Mouse (Mus musculus): ENCODE data around the gene Ran.

Gene Ran

DNA sequence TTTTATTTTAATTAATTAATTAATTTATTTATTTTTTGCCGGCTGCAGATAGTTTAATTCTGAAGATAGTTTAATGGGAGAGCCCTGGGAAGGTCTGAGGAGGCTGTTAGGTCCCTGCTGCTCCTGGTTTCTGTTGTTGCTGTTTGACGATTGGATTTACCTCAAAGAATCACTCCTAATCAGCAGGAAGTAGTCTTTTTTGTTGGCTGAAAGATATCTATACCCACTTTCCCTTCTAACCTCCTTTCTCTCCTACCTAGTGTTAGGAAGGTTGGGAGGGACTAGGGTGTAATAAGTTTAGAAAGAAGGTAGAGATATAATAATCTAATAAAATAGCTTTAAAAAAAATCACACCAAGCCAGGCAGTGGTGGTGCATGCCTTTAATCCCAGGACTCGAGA is 4.8 kb upstream of the Ran start:
- in situ Hi-C loops (cut with MboI, MseI), result no loop called here

DNA sequence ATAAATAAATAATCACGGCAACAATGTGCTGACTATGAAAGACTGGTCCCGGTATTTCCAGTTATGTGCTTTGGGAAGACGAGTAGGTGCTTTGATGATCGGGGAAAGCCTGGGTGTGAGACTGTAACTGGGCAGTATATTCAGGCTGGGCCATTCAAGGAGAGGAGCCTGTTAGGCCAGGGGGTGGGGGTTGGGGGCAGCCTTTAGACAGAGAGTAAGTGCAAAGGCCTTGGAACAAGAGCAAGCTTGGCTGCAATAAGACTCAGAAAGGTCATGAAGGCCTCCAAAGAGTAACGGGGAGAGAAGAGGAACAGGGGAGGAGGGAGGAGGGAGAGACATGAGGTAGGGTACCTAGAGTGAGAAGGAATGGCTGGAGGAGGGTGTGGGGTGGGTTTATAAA is 4.3 kb upstream of the Ran start:
- in situ Hi-C loops (cut with MboI, MseI), result no loop called here

DNA sequence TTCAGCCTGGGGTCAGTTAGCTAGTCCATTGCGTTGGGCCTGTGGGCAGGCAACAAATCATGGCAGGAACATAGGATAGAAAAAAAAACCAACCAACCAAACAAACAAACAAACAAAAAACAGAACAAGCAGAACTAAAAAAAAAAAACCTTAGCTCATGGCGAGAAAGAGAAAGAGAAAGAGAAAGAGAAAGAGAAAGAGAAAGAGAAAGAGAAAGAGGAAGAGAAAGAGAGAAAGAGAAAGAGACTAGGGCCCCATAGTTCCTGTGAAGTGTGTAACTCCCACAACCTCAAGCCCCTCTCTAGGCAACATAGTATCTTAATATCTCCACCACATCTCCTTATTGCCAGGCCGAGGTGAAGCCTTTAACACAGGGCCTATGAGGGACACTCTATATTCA is 3.5 kb upstream of the Ran start:
- in situ Hi-C loops (cut with MboI, MseI), result no loop called here

DNA sequence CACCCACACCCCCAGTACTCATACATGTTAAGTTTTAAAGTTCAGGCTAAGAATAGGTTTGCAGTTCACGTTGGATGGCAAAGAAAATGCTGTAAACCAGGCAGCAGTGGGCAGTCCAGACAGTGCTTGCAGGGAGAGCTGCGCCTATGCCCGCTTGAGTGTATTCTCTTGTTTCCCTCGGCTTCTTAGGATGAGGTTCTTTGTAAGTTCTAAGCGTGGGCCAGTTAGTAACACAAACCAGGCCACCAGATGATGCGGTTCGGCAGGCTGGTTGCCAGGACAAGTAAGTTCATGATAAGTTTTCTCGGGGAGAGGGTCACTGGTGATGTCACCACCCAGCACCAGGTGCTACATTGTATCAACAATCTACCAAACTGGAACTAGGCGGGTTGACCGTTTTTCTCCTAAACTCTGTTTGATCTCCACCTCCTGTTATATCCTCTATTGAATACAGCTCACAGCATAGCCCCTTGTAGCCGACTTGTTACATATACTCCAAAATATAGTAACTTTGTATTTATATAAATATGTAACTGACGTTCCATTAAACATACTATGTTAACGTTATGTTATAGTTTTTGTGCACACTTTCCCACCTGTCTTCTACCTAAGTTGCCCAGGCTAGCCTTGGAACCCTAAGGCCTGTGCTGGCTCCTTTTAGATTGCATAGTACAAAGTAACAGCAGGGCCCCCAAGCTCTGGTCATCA is 933 bp upstream of the Ran start:
- in situ Hi-C loops (cut with MboI, MseI), result no loop called here

DNA sequence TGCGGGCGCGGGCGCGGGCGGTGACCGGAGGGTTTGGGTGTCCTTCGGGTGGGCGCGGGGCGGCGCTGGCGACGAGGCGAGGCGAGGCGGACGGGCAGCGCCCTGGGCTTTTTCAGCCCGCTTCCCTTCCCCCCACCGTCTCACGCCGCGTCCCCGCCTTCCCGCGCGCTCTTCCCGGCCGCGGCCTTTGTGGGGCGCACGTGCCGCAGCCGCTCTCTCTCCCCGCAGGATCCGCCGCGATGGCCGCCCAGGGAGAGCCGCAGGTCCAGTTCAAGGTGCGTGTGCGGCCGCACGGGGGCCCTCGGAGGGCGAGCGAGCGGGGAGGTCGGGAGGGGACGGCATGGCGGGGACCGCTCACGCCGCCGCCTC is 415 bp downstream of the Ran start:
- in situ Hi-C loops (cut with MboI, MseI), result loop anchor here (10.0 kb wide), 2 partner anchors 565 to 765 kb away; partner anchors contain the start of genes Mmp17 and Psph

DNA sequence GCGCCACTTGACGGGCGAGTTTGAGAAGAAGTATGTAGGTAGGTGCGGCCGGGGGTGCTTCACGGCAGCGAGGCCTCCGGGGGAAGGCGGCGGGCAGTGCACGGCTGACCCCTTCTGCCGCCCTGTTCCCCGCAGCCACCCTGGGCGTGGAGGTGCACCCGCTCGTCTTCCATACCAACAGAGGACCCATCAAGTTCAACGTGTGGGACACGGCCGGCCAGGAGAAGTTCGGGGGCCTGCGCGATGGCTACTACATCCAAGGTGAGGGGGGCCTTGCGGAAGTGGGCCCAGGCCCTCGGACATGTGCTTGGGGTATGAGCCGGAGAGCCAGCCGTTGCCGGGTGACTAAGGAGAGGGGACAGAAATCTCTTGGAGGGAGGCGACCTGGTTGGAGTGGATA is 862 bp downstream of the Ran start:
- in situ Hi-C loops (cut with MboI, MseI), result loop anchor here (10.0 kb wide), 2 partner anchors 564 to 764 kb away; partner anchors contain the start of genes Mmp17 and Psph

DNA sequence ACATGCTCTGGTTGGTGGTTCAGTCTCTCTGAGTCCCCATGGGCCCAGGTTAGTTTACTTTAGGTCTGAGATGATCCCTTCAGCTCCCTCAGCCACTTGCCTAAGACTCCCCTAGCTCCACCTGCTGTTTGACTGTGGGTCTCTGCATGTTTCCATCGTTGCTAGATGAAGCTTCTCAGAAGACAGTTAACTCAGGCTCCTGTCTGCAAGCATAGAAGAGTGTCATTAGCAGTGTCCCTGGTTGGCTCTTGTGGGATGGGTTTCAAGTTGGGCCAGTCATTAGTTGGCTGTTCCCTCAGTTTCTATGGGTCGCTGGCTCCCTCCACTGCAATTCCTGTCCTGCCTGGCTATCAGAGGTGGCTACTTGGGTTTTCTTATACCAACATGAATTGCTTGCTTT is 5.2 kb downstream of the Ran start:
- in situ Hi-C loops (cut with MboI, MseI), result loop anchor here (10.0 kb wide), 2 partner anchors 560 to 760 kb away; partner anchors contain the start of genes Mmp17 and Psph

DNA sequence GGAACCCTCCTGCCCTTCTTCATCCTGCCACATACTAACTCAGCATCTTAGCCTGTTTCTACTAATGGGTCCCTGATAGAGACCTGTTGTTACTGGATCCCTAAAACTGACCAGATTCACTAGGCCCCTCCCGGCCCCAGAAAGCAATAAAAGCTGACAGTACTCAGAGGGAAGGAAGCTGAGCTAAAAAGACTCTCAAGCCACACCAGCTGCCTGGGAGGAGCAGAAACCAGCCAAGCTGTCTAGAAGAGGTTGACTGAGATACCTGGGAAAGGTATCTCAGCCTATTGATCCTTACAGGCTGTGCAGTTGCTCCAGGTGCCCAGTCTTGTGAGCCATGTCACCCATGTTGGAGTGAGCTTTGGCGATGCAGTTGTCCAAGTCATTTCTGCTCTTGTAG is 5.9 kb downstream of the Ran start:
- in situ Hi-C loops (cut with MboI, MseI), result loop anchor here (10.0 kb wide), 2 partner anchors 559 to 759 kb away; partner anchors contain the start of genes Mmp17 and Psph

DNA sequence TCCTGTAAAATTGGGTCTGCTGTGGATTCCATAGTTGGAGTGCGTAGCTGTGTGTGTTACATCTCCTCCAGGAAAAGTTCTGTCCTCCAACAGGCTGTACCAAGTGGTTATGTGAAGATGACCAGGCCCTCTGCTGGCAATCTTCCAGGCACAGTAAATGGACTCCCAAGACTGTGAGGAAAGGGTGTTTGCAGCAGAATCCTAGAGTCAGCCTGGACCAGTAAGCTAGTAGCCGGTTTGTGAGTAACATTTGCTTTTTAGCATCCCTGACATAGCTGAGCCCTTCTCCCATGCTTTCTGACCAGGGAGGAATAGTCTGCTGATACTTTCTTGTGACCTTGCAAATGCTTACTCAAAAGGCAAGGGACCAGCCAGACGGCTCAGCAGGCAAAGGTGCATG is 6.3 kb downstream of the Ran start:
- in situ Hi-C loops (cut with MboI, MseI), result loop anchor here (10.0 kb wide), 2 partner anchors 559 to 759 kb away; partner anchors contain the start of genes Mmp17 and Psph

DNA sequence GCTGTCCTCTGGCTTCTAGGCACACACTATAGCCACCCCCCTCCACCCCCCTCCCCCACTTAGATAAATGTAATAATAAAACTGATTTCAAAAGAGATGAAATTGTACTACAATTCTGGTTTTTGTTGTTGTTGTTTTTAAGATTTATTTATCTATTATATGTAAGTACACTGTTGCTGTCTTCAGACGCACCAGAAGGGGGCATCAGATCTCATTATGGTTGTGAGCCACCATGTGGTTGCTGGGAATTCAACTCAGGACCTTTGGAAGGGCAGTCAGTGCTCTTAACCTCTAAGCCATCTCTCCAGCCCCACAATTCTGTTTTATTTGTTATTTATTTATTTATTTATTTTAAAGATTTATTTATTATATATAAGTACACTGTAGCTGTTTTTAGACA is 6.8 kb downstream of the Ran start:
- in situ Hi-C loops (cut with MboI, MseI), result loop anchor here (10.0 kb wide), 2 partner anchors 558 to 758 kb away; partner anchors contain the start of genes Mmp17 and Psph

DNA sequence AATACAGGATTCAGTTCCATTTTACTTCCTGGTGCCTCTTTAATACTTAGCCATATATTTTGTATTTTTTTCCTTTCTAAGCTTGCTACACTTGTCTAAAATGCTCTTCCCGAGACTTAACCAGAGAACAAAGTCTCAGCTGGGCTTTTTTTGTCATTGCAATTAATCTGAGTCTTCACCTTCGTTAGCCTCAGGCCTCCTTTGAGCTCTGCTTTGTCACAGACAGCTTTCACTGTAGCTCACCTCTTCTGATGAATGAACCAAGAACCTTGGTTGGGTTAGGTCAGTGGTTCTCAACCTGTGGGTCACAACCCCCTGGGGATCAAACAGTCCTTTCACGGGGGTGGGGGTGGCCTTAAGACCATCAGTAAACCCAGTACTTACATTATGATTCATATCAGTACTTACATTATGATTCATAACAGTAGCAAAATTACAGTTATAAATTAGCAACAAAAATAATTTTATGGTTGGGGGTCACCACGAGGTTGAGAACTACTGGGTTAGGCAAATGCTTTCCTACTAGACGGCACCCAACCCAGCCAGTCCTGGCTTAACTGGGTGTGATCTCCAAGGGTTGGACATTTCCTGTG is 9.4 kb downstream of the Ran start:
- in situ Hi-C loops (cut with MboI, MseI), result loop anchor here (10.0 kb wide), 2 partner anchors 556 to 756 kb away; partner anchors contain the start of genes Mmp17 and Psph

DNA sequence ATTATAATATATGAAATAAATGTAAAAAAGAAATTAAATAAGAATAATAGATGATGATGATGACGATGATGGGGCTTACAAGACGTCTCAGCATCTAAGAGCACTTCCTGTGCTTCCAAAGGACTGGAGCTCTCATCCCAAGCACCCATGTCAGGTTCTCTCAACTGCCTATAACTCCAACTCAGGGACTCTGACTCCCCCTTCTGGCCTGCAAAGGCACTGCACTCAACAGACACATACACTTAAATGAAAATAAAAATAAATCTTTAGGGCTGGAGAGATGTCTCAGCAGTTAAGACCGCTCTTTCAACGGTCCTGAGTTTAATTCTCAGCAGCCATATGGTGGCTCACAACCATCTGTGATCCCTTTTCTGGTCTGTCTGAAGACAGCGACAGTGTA is 16.8 kb downstream of the Ran start:
- in situ Hi-C loops (cut with MboI, MseI), result no loop called here

DNA sequence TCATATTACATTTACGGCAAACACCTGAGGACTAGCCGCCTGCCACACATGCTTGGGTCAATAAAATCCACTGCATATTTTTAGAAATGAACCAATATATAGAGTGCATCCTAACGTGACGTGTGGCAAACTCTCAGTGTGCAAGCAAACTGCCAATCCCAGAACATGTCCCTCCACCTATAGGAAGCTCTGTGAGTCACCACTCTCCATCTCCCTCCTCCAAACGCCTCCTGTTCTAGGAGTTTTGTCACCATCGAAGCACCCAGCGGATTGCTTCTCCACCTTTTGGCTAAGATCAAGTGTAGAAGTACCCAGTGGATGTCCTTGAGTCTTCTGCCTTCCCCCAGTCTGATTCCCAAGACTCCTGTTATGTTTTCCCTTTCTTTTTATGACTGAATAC is 17.9 kb downstream of the Ran start:
- in situ Hi-C loops (cut with MboI, MseI), result no loop called here

DNA sequence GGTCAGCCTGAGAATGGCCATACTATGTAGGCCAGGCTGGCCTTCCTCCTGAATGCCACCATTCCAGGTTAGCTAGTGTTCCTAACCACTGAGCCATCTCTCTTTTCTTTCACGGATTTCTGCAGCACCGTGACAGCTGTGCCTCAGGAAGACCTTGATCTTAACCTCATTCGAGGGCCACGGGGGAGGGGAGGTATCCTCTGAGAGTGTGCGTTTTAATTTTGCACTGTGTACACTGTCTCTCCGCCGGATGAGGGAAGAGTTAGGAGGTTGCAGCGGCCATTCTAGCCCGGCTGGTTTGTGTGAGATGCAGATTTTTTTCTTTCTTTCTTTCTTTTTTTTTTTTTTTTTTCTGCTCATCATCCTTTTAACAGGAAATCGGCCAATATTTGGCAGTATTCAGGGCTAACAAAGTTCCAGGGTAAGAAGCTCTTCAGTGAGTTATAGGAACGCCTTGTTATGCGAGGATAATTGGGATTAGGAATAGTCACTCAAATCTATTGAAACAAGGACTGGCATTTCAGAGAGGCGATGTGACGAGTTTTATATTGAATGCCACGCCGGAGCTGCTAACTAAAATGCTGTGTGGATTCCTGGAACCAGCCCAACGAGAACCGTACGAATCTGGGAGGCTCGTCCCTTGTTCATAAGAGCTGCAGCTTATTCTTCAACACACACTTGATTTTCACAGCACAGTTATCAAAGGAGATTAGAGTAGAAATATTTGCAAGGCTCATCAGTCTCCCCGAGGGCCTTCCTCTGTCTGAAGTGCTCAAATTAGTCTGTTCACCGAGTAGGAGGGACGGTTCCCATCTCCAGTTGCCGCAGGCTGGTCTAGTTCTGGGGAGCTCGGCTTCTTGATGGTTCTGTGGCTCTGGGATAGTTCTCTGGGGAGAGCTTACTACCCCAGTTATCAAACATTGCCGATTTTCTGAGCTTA is 26.0 kb downstream of the Ran start:
- in situ Hi-C loops (cut with MboI, MseI), result no loop called here

DNA sequence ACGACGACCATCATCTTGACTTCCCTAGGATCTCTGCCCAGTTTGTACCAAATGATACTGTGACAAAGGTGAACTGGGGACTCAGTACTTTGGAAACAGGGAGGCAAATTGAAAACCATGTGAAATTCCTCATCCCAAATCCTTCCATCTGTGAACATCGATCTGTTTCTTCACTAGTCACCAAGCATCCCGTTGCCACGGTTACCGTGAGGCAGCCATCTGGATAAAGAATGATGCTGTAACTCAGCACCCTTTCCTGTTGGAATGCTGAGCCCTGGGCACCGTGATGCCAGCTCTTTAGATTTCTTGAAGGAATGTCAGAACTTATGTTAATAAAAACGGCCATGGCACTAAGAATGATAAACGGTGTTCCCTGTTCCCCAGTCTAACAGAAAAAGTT is 29.5 kb downstream of the Ran start:
- in situ Hi-C loops (cut with MboI, MseI), result no loop called here

DNA sequence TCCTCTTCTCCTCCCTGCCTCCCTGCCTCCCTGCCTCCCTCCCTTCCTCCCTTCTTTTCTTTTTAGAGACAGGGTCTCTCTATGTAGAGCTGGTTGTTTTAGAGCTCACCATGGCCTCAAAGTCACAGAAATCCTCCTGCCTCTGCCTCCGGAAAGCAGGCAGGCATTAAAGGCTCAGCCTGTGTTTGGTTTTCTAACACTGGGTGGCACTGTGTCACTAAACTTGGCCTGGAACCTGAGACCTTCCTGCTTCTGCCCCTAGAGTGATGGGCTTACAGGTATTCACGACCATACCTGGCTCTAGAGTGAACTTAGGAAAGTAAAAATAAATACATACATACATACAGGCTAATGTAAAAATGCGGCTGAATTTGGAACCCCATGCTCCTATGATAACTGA is 32.0 kb downstream of the Ran start:
- in situ Hi-C loops (cut with MboI, MseI), result loop anchor here (25.0 kb wide), 1 partner anchor 810 kb away; no protein-coding TSS in a partner anchor

DNA sequence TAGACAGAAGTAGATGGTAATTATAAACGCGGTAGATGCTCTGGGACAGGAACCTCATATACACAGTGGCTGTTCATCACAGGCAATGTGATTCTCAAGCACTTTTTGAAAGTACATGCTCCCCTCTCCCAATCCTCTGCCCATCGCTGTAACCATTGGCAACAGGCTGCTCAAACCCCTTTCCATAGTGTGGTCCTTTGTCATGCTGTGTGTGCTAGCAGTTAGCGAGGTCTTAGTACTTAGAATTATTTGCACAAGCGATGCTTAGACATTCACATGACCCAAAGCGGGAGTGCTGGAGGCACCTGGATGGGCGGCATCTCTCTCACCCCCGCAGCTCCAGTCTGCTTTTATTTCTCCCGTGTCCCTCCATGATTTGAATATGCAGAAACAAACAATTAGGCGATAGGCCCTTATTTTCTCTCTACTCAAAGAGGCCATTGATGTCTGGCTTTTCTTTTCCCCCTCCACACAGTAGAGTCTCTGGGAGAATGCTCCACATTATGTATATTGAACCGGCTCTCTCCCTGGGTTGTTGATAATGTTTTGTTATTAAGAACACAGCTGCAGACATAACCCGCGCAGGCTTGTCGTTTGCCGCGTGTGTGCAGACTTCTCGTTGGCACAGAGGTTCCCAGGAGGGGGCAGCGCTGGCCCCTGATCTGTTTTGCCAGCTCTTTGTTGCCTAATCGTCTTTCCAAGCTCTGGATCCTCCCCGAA is 32.9 kb downstream of the Ran start:
- in situ Hi-C loops (cut with MboI, MseI), result loop anchor here (25.0 kb wide), 1 partner anchor 810 kb away; no protein-coding TSS in a partner anchor

DNA sequence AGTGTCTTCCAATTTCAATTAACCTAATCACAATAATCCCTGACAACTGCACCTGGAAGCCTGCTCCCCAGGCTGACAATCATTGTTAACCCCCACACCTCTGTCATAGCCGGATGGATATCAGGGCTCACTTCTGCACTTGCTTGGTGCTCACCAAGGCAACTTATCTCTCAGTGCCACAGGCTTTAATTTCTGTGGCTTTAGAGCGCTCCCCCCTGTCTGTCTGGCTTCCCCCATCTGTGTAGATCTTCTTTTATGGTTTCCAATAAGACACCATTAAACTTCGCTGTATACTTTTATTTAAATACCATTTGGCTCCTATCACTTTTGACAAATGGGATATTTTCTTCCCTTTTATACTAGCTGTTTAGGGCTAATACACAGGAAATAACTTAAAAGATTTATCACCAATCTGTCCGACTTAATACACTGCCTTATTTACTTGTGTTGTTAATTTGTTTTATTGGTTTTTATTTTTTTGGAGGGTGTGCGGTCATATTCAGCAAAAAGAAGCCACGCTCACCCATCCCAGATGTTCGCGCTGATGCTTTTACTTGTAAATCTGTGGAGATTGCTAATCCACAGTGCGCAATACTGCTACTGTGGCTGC is 34.9 kb downstream of the Ran start:
- in situ Hi-C loops (cut with MboI, MseI), result loop anchor here (25.0 kb wide), 1 partner anchor 808 kb away; no protein-coding TSS in a partner anchor

DNA sequence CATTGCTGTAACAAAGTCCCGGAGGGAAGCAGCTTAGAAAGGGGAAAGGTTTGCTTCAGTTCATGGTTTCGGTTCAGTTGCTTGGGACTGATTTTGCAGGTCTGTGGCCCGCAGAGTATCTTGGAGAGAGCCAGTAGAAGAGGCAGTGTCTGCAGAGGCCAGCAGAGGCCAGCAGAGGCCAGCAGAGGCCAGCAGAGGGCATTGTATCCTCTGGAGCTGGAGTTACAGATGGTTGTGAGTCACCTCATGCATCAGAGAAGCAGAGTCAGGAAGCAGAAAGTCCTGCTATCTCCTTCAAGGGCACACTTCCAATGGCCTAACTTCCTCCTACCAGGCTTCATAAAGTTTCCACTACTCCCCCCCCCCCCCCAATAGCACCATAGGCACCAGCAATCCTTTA is 39.2 kb downstream of the Ran start:
- in situ Hi-C loops (cut with MboI, MseI), result loop anchor here (25.0 kb wide), 1 partner anchor 803 kb away; no protein-coding TSS in a partner anchor

DNA sequence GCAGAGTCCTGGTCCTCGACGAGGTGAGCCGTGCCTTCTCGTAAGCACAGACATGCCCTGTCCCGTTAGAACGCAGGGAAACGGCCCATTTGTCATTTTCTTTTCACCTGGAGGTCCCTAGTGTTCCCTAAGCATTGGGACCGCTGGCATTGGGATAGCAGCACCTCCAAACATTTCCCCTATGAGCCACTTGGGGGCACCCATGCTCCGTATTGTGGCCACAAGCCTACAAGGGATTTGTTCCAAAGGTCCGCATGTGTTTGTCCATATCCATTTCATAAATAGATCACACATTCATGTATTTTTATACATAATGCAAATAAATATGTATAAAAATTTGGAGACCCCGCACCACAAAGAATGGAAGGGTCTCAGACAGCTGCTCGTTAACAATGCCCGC is 41.7 kb downstream of the Ran start:
- in situ Hi-C loops (cut with MboI, MseI), result loop anchor here (10.0 to 25.0 kb wide), 3 partner anchors 323 to 801 kb away; no protein-coding TSS in a partner anchor
